In the genomic region with DNA sequence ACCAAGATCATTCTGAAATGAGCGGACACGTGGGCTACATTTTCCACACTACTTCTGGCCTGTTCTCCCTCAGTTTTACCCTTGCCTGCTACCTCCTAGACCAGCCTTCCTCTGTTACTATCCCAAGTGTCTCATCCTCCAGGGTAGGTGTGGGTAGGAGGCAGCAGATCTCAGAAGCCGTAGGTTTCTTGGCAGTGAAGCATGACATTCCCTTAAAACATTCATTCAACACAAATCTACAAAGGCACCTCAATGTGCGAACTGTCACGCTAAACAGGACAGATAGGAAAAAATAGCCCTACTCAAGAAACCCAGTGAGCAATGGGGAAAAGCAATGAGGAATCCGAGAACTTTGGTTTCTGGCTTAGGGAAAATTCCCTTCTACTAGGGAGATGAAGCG, we compare ENCODE assay signal across 8 mouse cellular contexts. TPM values are rescaled to one million over a fixed set of nuclear protein-coding genes. Genes with fewer than 3 reads are reported as not detected.
A peak's percentile ranks its signal among the peaks of the same experiment; 100 is the strongest.
DNase-seq lines count a peak whose midpoint lies in the region; ATAC-seq and TF ChIP-seq lines count a peak whose summit lies in the region.

No protein-coding gene starts in this region.

- peak overlapping the region; percentile 95 for H3K4me2 ChIP-seq in kidney, embryonic 15.5 days
- peak overlapping the region; percentile 67 for H3K4me2 ChIP-seq in hindbrain, embryonic 16.5 days (ENCODE audit: low read length)
- H3K4me2 ChIP-seq in midbrain, embryonic 16.5 days (ENCODE audit: low read length) = peak overlapping the region; percentile 92

- no peaks in the 10 kb centered on the region for H3K27me3 ChIP-seq in kidney, embryonic 15.5 days
- no peaks in the 10 kb centered on the region for H3K27me3 ChIP-seq in hindbrain, embryonic 16.5 days (replicated peaks; ENCODE audit: control insufficient read depth, insufficient read depth, low read length)
- H3K27me3 ChIP-seq in midbrain, embryonic 16.5 days (ENCODE audit: control insufficient read depth, insufficient read depth, low read depth, low read length) = no peaks in the 10 kb centered on the region

- WGBS in kidney, embryonic 15.5 days = 51% methylated on average over 7 of the region's 7 CpGs
- 52% methylated on average over 7 of the region's 7 CpGs for WGBS in hindbrain, embryonic 16.5 days
- WGBS in midbrain, embryonic 16.5 days = 53% methylated on average over 7 of the region's 7 CpGs

- ATAC-seq in kidney, embryonic 15.5 days (replicated peaks; ENCODE audit: low FRiP score) = no peak
- no peak for ATAC-seq in hindbrain, embryonic 16.5 days
- no peak for ATAC-seq in midbrain, embryonic 16.5 days

- peak overlapping the region; percentile 77 for H3K4me3 ChIP-seq in kidney, embryonic 15.5 days (replicated peaks)
- peak overlapping the region; percentile 63; the same call in 1 of the 2 replicates for H3K4me3 ChIP-seq in cortical plate, adult 2 months (ENCODE audit: insufficient read depth, low read length)
- H3K4me3 ChIP-seq in hindbrain, embryonic 16.5 days (ENCODE audit: low read length) = peak overlapping the region; percentile 76
- peak overlapping the region; percentile 67 for H3K4me3 ChIP-seq in midbrain, embryonic 16.5 days (ENCODE audit: low read depth, low read length)

- no peak for TF ChIP-seq POLR2A in cortical plate, adult 2 months (IDR thresholded peaks at IDR 0.05; ENCODE audit: extremely low read depth, insufficient read depth, low read length)

- 0 out of 2 replicates have a peak overlapping the region, but pooled peaks have one; percentile 83 for H3K9ac ChIP-seq in kidney, embryonic 15.5 days
- peak overlapping the region; percentile 83 for H3K9ac ChIP-seq in hindbrain, embryonic 16.5 days (ENCODE audit: low read depth, low read length)
- peak overlapping the region; percentile 98; the same call in 1 of the 2 replicates for H3K9ac ChIP-seq in midbrain, embryonic 16.5 days (ENCODE audit: low read depth, low read length)

- peak overlapping the region; percentile 97 for H3K27ac ChIP-seq in kidney, embryonic 15.5 days
- no peak overlapping the region for H3K27ac ChIP-seq in cortical plate, adult 2 months (ENCODE audit: insufficient read depth, low read length)
- H3K27ac ChIP-seq in hindbrain, embryonic 16.5 days (ENCODE audit: low read depth, low read length) = peak overlapping the region; percentile 98
- H3K27ac ChIP-seq in midbrain, embryonic 16.5 days (ENCODE audit: low read length) = peak overlapping the region; percentile 99; the same call in 1 of the 2 replicates

- peaks cover 24% of the 10 kb centered on the region for H3K36me3 ChIP-seq in kidney, embryonic 15.5 days
- no peaks in the 10 kb centered on the region; the same call in none of the 2 replicates for H3K36me3 ChIP-seq in hindbrain, embryonic 16.5 days (ENCODE audit: control insufficient read depth, insufficient read depth, low read length)
- H3K36me3 ChIP-seq in midbrain, embryonic 16.5 days (ENCODE audit: control insufficient read depth, insufficient read depth, low read length) = peaks cover under 1% of the 10 kb centered on the region; the same call in 1 of the 2 replicates

- no peak for DNase-seq in kidney, adult 18-20 months
- DNase-seq in adrenal gland, postnatal 25 days = no peak
- DNase-seq in left cerebral cortex, adult 11 months (ENCODE audit: low spot score) = no peak
- DNase-seq in cerebellum, adult 11-12 months = no peak

- H3K4me1 ChIP-seq in kidney, embryonic 15.5 days = peaks cover 70% of the 10 kb centered on the region
- peaks cover 6% of the 10 kb centered on the region for H3K4me1 ChIP-seq in cortical plate, adult 2 months (ENCODE audit: control insufficient read depth, insufficient read depth, low read length)
- peaks cover 55% of the 10 kb centered on the region for H3K4me1 ChIP-seq in hindbrain, embryonic 16.5 days (ENCODE audit: control insufficient read depth, insufficient read depth, low read depth, low read length)
- peaks cover 58% of the 10 kb centered on the region for H3K4me1 ChIP-seq in midbrain, embryonic 16.5 days (ENCODE audit: control insufficient read depth, insufficient read depth, low read length)

- TF ChIP-seq CTCF in cortical plate, adult 2 months (IDR thresholded peaks at IDR 0.05; ENCODE audit: extremely low read depth, insufficient read depth, low read length) = no peak

- no peaks in the 10 kb centered on the region for H3K9me3 ChIP-seq in kidney, embryonic 15.5 days (replicated peaks)
- H3K9me3 ChIP-seq in hindbrain, embryonic 16.5 days (ENCODE audit: control insufficient read depth, low read length) = no peaks in the 10 kb centered on the region
- no peaks in the 10 kb centered on the region for H3K9me3 ChIP-seq in midbrain, embryonic 16.5 days (replicated peaks; ENCODE audit: control insufficient read depth, low read length, poor library complexity, severe bottlenecking)

RNA-seq across cellular contexts. Expression of a gene that starts 0.9 kb away (rescaled TPM):
- polyA plus RNA-seq in kidney, embryonic 15.5 days (2015; fragmentation: Nextera tagmentation; extraction: Ambion mirVana) = 32.6 and 33.0 TPM in 2 replicates
- polyA plus RNA-seq in cortical plate, adult 2 months (2012; rRNA removed) = 5.0 and 5.3 TPM in 2 replicates
- 22.9 and 29.0 TPM in 2 replicates for polyA plus RNA-seq in hindbrain, embryonic 16.5 days (2015; fragmentation: Nextera tagmentation; extraction: Ambion mirVana)
- polyA plus RNA-seq in midbrain, embryonic 16.5 days (2015; fragmentation: Nextera tagmentation; extraction: Ambion mirVana) = 36.4 and 39.0 TPM in 2 replicates
- 45.1 and 46.2 TPM in 2 replicates for total RNA-seq in adrenal gland, postnatal 25 days (2021)

RNA-seq across cellular contexts. Expression of a gene that starts 14.5 kb away (rescaled TPM):
- 41.9 and 44.3 TPM in 2 replicates for polyA plus RNA-seq in kidney, embryonic 15.5 days (2015; fragmentation: Nextera tagmentation; extraction: Ambion mirVana)
- polyA plus RNA-seq in cortical plate, adult 2 months (2012; rRNA removed) = 6.5 and 6.8 TPM in 2 replicates
- 8.9 and 9.2 TPM in 2 replicates for polyA plus RNA-seq in hindbrain, embryonic 16.5 days (2015; fragmentation: Nextera tagmentation; extraction: Ambion mirVana)
- polyA plus RNA-seq in midbrain, embryonic 16.5 days (2015; fragmentation: Nextera tagmentation; extraction: Ambion mirVana) = 5.2 and 5.9 TPM in 2 replicates
- 13.9 and 16.9 TPM in 2 replicates for total RNA-seq in adrenal gland, postnatal 25 days (2021)

RNA-seq across cellular contexts. Expression of a gene that starts 17.1 kb away (rescaled TPM):
- polyA plus RNA-seq in kidney, embryonic 15.5 days (2015; fragmentation: Nextera tagmentation; extraction: Ambion mirVana) = 30.2 and 30.5 TPM in 2 replicates
- 34.3 and 35.6 TPM in 2 replicates for polyA plus RNA-seq in cortical plate, adult 2 months (2012; rRNA removed)
- 28.7 and 33.0 TPM in 2 replicates for polyA plus RNA-seq in hindbrain, embryonic 16.5 days (2015; fragmentation: Nextera tagmentation; extraction: Ambion mirVana)
- 27.1 and 28.9 TPM in 2 replicates for polyA plus RNA-seq in midbrain, embryonic 16.5 days (2015; fragmentation: Nextera tagmentation; extraction: Ambion mirVana)
- total RNA-seq in adrenal gland, postnatal 25 days (2021) = 43.5 and 51.0 TPM in 2 replicates

RNA-seq across cellular contexts. Expression of a gene that starts 17.3 kb away (rescaled TPM):
- 153 and 155 TPM in 2 replicates for polyA plus RNA-seq in kidney, embryonic 15.5 days (2015; fragmentation: Nextera tagmentation; extraction: Ambion mirVana)
- polyA plus RNA-seq in cortical plate, adult 2 months (2012; rRNA removed) = 215 and 222 TPM in 2 replicates
- 102 and 130 TPM in 2 replicates for polyA plus RNA-seq in hindbrain, embryonic 16.5 days (2015; fragmentation: Nextera tagmentation; extraction: Ambion mirVana)
- 86.2 and 89.6 TPM in 2 replicates for polyA plus RNA-seq in midbrain, embryonic 16.5 days (2015; fragmentation: Nextera tagmentation; extraction: Ambion mirVana)
- 127 and 149 TPM in 2 replicates for total RNA-seq in adrenal gland, postnatal 25 days (2021)

RNA-seq across cellular contexts. Expression of a gene that starts 43.3 kb away (rescaled TPM):
- 54.8 and 62.8 TPM in 2 replicates for polyA plus RNA-seq in kidney, embryonic 15.5 days (2015; fragmentation: Nextera tagmentation; extraction: Ambion mirVana)
- 242 and 274 TPM in 2 replicates for polyA plus RNA-seq in cortical plate, adult 2 months (2012; rRNA removed)
- 68.0 and 73.2 TPM in 2 replicates for polyA plus RNA-seq in hindbrain, embryonic 16.5 days (2015; fragmentation: Nextera tagmentation; extraction: Ambion mirVana)
- 82.8 and 86.1 TPM in 2 replicates for polyA plus RNA-seq in midbrain, embryonic 16.5 days (2015; fragmentation: Nextera tagmentation; extraction: Ambion mirVana)
- 105 and 111 TPM in 2 replicates for total RNA-seq in adrenal gland, postnatal 25 days (2021)
